Mouse (Mus musculus) forebrain, embryonic 12.5 days (tissue): ENCODE data around the gene Glyat. TPM values are rescaled to one million over a fixed set of nuclear protein-coding genes. Genes with fewer than 3 reads are reported as not detected.
"Not testable (repeated sequence)": the region's sequence is repeated elsewhere in the genome, so short reads cannot be mapped to it uniquely, and the experiment has no call there.

Experiments
- ATAC-seq: fragments of 200-750 bp; cut with Nextera tagmentation; 2 replicates; pipeline ENCODE4 v1.8.0; 2017; ENCODE audit warnings: moderate TSS enrichment; ENCODE audit not compliant: low FRiP score
- H3K27ac ChIP-seq: fragments of 300-500 bp; sonication (generic); 2 replicates; pipeline ENCODE4 v1.5.1; 2016; ENCODE audit warnings: mild to moderate bottlenecking
- H3K27me3 ChIP-seq: fragments of 300-500 bp; sonication (generic); 2 replicates; pipeline ENCODE4 v1.6.1; 2016; ENCODE audit warnings: mild to moderate bottlenecking
- H3K36me3 ChIP-seq: fragments of 300-500 bp; sonication (generic); replicated peaks from 2 replicates; pipeline ENCODE4 v1.6.1; 2016; ENCODE audit warnings: mild to moderate bottlenecking
- H3K4me1 ChIP-seq: fragments of 300-500 bp; sonication (generic); 2 replicates; pipeline ENCODE4 v1.6.1; 2016
- H3K4me2 ChIP-seq: fragments of 300-500 bp; sonication (generic); 2 replicates; pipeline ENCODE4 v1.6.1; 2016; ENCODE audit warnings: mild to moderate bottlenecking, moderate library complexity
- H3K4me3 ChIP-seq: fragments of 300-500 bp; sonication (generic); replicated peaks from 2 replicates; pipeline ENCODE4 v1.5.1; 2016; ENCODE audit warnings: mild to moderate bottlenecking
- H3K9ac ChIP-seq: fragments of 300-500 bp; sonication (generic); 2 replicates; pipeline ENCODE4 v1.6.1; 2016; ENCODE audit warnings: mild to moderate bottlenecking
- H3K9me3 ChIP-seq: fragments of 300-500 bp; sonication (generic); 2 replicates; pipeline ENCODE4 v1.6.1; 2016
- WGBS: fragments of 180-500 bp; shearing (Covaris S2); methylation state at CpG from one replicate; pipeline ENCODE4 v1.1.7; 2016; 5-methylcytosine and 5-hydroxymethylcytosine counted together
- polyA plus RNA-seq: library from polyadenylated mRNA; unstranded; fragments of >200 nt; fragmentation: Nextera tagmentation; extraction: Ambion mirVana; gene quantifications from 2 replicates; pipeline ENCODE4 v1.2.1, GENCODE M21; 2016

Glyat gene
- polyA plus RNA-seq, 1 experiment from 2014 or later: not detected

- H3K9me3 ChIP-seq: no peaks in the 10 kb centered on the region
- no peak overlapping the region for H3K4me3 ChIP-seq
- no peak overlapping the region for H3K27ac ChIP-seq
- H3K27me3 ChIP-seq: no peaks in the 10 kb centered on the region
- no peaks in the 10 kb centered on the region for H3K36me3 ChIP-seq
- no peak overlapping the region for H3K4me2 ChIP-seq
- WGBS: 85% methylated on average over 3 of the region's 3 CpGs
- no peaks in the 10 kb centered on the region for H3K4me1 ChIP-seq
- H3K9ac ChIP-seq: no peak overlapping the region
- ATAC-seq: no peak
These were observed 1.2 kb downstream of the Glyat start for GRCm38 (mm10) chr19:12634259-12634658.

- no peak overlapping the region for H3K4me3 ChIP-seq
- no peaks in the 10 kb centered on the region for H3K9me3 ChIP-seq
- H3K27me3 ChIP-seq: no peaks in the 10 kb centered on the region
- WGBS: 92% methylated on average over 4 of the region's 4 CpGs
- no peaks in the 10 kb centered on the region for H3K4me1 ChIP-seq
- no peak overlapping the region for H3K9ac ChIP-seq
- ATAC-seq: no peak
- no peaks in the 10 kb centered on the region for H3K36me3 ChIP-seq
- no peak overlapping the region for H3K27ac ChIP-seq
- H3K4me2 ChIP-seq: no peak overlapping the region
These were observed 1.9 kb downstream of the Glyat start for GRCm38 (mm10) chr19:12634963-12635362.

- H3K4me3 ChIP-seq: no peak overlapping the region
- H3K4me2 ChIP-seq: no peak overlapping the region
- H3K36me3 ChIP-seq: no peaks in the 10 kb centered on the region
- 77% methylated on average over 3 of the region's 3 CpGs for WGBS
- H3K4me1 ChIP-seq: no peaks in the 10 kb centered on the region
- no peaks in the 10 kb centered on the region for H3K27me3 ChIP-seq
- H3K27ac ChIP-seq: no peak overlapping the region
- ATAC-seq: no peak
- H3K9me3 ChIP-seq: no peaks in the 10 kb centered on the region
- H3K9ac ChIP-seq: no peak overlapping the region
These were observed 3.8 kb downstream of the Glyat start for GRCm38 (mm10) chr19:12636863-12637262.

- Histone ChIP-seq H3K36me3 (no peaks in the 10 kb centered on the region), H3K9ac (no peak overlapping the region), H3K27ac (no peak overlapping the region), H3K27me3 (no peaks in the 10 kb centered on the region), H3K9me3 (no peaks in the 10 kb centered on the region), H3K4me3 (no peak overlapping the region), H3K4me2 (no peak overlapping the region), H3K4me1 (no peaks in the 10 kb centered on the region)
- ATAC-seq: no peak
- 79% methylated on average over 1 of the region's 1 CpGs for WGBS
These were observed 4.9 kb downstream of the Glyat start for GRCm38 (mm10) chr19:12638049-12638448.

GRCm38 (mm10) chr19:12649511-12649910 is 16.4 kb downstream of the Glyat start:
- no peaks in the 10 kb centered on the region for H3K9me3 ChIP-seq
- no peak overlapping the region for H3K4me2 ChIP-seq
- no peaks in the 10 kb centered on the region for H3K27me3 ChIP-seq
- H3K27ac ChIP-seq: no peak overlapping the region
- no peaks in the 10 kb centered on the region for H3K36me3 ChIP-seq
- no peak overlapping the region for H3K4me3 ChIP-seq
- H3K4me1 ChIP-seq: no peaks in the 10 kb centered on the region
- no peak for ATAC-seq
- H3K9ac ChIP-seq: no peak overlapping the region

- H3K4me2 ChIP-seq: no peak overlapping the region
- no peak overlapping the region for H3K9ac ChIP-seq
- no peaks in the 10 kb centered on the region for H3K36me3 ChIP-seq
- H3K4me1 ChIP-seq: no peaks in the 10 kb centered on the region
- peaks cover 8% of the 10 kb centered on the region; the same call in 1 of the 2 replicates for H3K9me3 ChIP-seq
- no peak overlapping the region for H3K27ac ChIP-seq
- H3K4me3 ChIP-seq: no peak overlapping the region
- ATAC-seq: no peak
- no peaks in the 10 kb centered on the region for H3K27me3 ChIP-seq
- WGBS: 79% methylated on average over 1 of the region's 1 CpGs
These were observed 33.0 kb downstream of the Glyat start for GRCm38 (mm10) chr19:12666156-12666555.

- H3K27me3 ChIP-seq, H3K4me1 ChIP-seq, H3K36me3 ChIP-seq, ATAC-seq, H3K9me3 ChIP-seq, H3K27ac ChIP-seq, H3K4me3 ChIP-seq, H3K9ac ChIP-seq, H3K4me2 ChIP-seq: not testable (repeated sequence)
- WGBS: 92% methylated on average over 3 of the region's 3 CpGs
These were observed 35.5 kb downstream of the Glyat start for GRCm38 (mm10) chr19:12668601-12669000.

GRCm38 (mm10) chr19:12670139-12670538 is 37.0 kb downstream of the Glyat start, which contains the start of gene Olfr1442:
TSS of gene Olfr1442 (plus strand) at chr19:12670439.
- ATAC-seq: no peak
- Histone ChIP-seq H3K27ac (no peak within 1 kb of the TSS), H3K4me2 (no peak within 1 kb of the TSS), H3K4me3 (no peak within 1 kb of the TSS), H3K9me3 (no peaks in the 10 kb centered on the region), H3K27me3 (no peaks in the 10 kb centered on the region), H3K4me1 (no peaks in the 10 kb centered on the region), H3K9ac (no peak within 1 kb of the TSS), H3K36me3 (no peaks in the 10 kb centered on the region)

GRCm38 (mm10) chr19:12671051-12671450 is 37.9 kb downstream of the Glyat start:
- Histone ChIP-seq H3K4me1 (no peaks in the 10 kb centered on the region), H3K27ac (no peak overlapping the region), H3K9ac (no peak overlapping the region), H3K4me2 (no peak overlapping the region), H3K9me3 (no peaks in the 10 kb centered on the region), H3K27me3 (no peaks in the 10 kb centered on the region), H3K36me3 (no peaks in the 10 kb centered on the region), H3K4me3 (no peak overlapping the region)
- no peak for ATAC-seq
- WGBS: 88% methylated on average over 4 of the region's 4 CpGs

- no peak for ATAC-seq
- H3K4me1 ChIP-seq: no peaks in the 10 kb centered on the region
- H3K4me3 ChIP-seq: no peak within 1 kb of the TSS
- H3K27ac ChIP-seq: no peak within 1 kb of the TSS
- H3K36me3 ChIP-seq: no peaks in the 10 kb centered on the region
- no peaks in the 10 kb centered on the region for H3K9me3 ChIP-seq
- no peak within 1 kb of the TSS for H3K4me2 ChIP-seq
- no peaks in the 10 kb centered on the region for H3K27me3 ChIP-seq
- H3K9ac ChIP-seq: no peak within 1 kb of the TSS
- 70% methylated on average over 3 of the region's 3 CpGs for WGBS
These were observed 44.7 kb downstream of the Glyat start, which contains the start of gene Olfr1443 for GRCm38 (mm10) chr19:12677812-12678211. TSS of gene Olfr1443 (plus strand) at chr19:12678112.

GRCm38 (mm10) chr19:12684638-12685037 is 51.5 kb downstream of the Glyat start:
- ATAC-seq: no peak
- Histone ChIP-seq H3K4me3 (no peak overlapping the region), H3K9me3 (no peaks in the 10 kb centered on the region), H3K4me1 (no peaks in the 10 kb centered on the region), H3K27ac (no peak overlapping the region), H3K27me3 (no peaks in the 10 kb centered on the region), H3K4me2 (no peak overlapping the region), H3K9ac (no peak overlapping the region), H3K36me3 (no peaks in the 10 kb centered on the region)

GRCm38 (mm10) chr19:12685231-12685630 is 52.1 kb downstream of the Glyat start:
- H3K4me1 ChIP-seq: no peaks in the 10 kb centered on the region
- no peaks in the 10 kb centered on the region for H3K36me3 ChIP-seq
- H3K9me3 ChIP-seq: no peaks in the 10 kb centered on the region
- no peak for ATAC-seq
- H3K27ac ChIP-seq: no peak overlapping the region
- no peak overlapping the region for H3K4me3 ChIP-seq
- H3K4me2 ChIP-seq: no peak overlapping the region
- H3K27me3 ChIP-seq: no peaks in the 10 kb centered on the region
- H3K9ac ChIP-seq: no peak overlapping the region

- Histone ChIP-seq H3K4me3 (no peak within 1 kb of the TSS), H3K27ac (no peak within 1 kb of the TSS), H3K9me3 (no peaks in the 10 kb centered on the region), H3K9ac (no peak within 1 kb of the TSS), H3K4me2 (no peak within 1 kb of the TSS), H3K4me1 (no peaks in the 10 kb centered on the region), H3K27me3 (no peaks in the 10 kb centered on the region), H3K36me3 (no peaks in the 10 kb centered on the region)
- 85% methylated on average over 3 of the region's 3 CpGs for WGBS
- ATAC-seq: no peak
These were observed 62.5 kb downstream of the Glyat start, which contains the start of gene Keg1 for GRCm38 (mm10) chr19:12695590-12695989. TSS of gene Keg1 (plus strand) at chr19:12695786.

GRCm38 (mm10) chr19:12696221-12696620 is 63.1 kb downstream of the Glyat start:
- H3K36me3 ChIP-seq: no peaks in the 10 kb centered on the region
- no peaks in the 10 kb centered on the region for H3K27me3 ChIP-seq
- no peaks in the 10 kb centered on the region for H3K4me1 ChIP-seq
- no peak overlapping the region for H3K9ac ChIP-seq
- no peak overlapping the region for H3K27ac ChIP-seq
- H3K4me2 ChIP-seq: no peak overlapping the region
- H3K9me3 ChIP-seq: no peaks in the 10 kb centered on the region
- ATAC-seq: no peak
- H3K4me3 ChIP-seq: no peak overlapping the region
